Mouse (Mus musculus) heart, postnatal 10 days (tissue): ENCODE results near the gene Scn3b. TPM values are rescaled to one million over a fixed set of nuclear protein-coding genes. Genes with fewer than 3 reads are reported as not detected.

Experiments used
- DNase-seq, 2 experiments: peaks; one replicate each; pipeline ENCODE4 v3.0.0; 2021
- intact Hi-C: fragments of 180-260 bp; cut with DNase I; formaldehyde crosslinking; loops from one replicate; pipeline ENCODE4 v1.15.1; 2025
- total RNA-seq, 2 experiments: library from RNA; stranded (reverse); gene quantifications; 2 replicates each; pipeline ENCODE4 v1.2.3; 2021

The Scn3b gene
- total RNA-seq, 2 experiments from 2014 or later = 1.3 to 2.1 TPM

DNA sequence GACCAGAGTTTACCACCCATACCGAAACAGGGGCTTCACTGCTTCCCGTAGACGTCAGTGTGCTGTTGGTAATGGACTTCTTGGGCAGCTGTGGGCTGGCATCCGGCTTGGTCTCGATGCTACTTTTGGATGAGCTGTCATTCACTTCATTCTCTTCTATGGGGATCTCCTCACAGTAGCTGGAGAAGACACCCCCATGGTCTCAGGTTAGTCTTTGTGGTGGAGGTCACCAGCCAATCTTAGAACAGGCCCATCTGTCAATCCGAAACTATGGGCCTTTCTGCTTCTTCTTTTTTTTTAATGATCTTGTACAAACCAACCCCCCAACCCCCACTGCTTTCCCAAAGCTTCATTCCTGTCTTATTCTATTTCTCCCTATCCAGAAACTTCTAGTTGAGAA is 40.9 kb downstream of the Scn3b start:
- no peak for DNase-seq
- intact Hi-C loops = no loop called here

- intact Hi-C loops = no loop called here
- DNase-seq = no peak
Observed at GRCm38 (mm10) chr9:40311813-40312212, 42.8 kb downstream of the Scn3b start.

DNA sequence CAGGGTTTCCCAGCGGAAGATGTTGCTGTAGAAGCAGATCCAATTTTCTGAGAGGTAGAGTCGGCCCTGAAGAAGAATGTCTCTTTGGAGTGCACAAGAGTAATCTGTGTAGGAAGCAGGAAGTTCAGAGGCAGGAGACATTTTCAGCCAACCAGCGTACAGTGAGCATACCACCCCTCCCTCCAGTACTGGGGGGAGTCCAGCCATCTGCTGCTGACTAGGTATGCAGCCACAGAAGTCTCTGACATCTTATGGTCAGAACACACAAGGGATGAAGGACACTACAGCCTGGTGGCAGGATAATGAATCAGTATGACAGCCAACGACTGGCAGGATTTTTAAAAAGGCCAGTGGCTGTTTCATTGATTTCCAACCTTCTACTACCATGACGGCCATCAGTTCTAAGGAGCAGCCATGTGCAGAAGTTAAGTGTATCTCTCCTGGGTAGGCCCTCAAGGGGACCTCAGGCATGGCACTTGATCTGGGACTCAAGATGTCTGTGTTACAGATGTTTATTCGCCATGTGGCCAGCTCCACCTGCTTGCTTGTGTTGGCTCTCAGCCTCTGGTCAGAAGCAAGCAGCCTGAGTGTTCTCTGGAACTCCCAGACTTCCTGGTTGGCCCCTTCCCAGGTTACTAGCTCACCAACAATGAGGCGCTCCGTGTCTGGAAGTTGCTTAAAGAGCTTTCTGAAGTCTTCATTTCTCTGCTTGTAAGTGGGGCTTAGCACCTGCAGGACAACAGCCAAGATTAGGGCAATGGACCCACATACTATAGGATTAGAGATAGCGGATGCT is 48.0 kb downstream of the Scn3b start:
- intact Hi-C loops = no loop called here

GRCm38 (mm10) chr9:40317735-40318134 is 48.7 kb downstream of the Scn3b start:
- intact Hi-C loops = no loop called here
- DNase-seq = no peak

More for the DNA sequence above, 48.0 kb downstream of the Scn3b start:
- DNase-seq = peak; percentile 57 to 67

- DNase-seq = no peak
- intact Hi-C loops = no loop called here
Observed at GRCm38 (mm10) chr9:40318771-40319170, 49.8 kb downstream of the Scn3b start.

DNA sequence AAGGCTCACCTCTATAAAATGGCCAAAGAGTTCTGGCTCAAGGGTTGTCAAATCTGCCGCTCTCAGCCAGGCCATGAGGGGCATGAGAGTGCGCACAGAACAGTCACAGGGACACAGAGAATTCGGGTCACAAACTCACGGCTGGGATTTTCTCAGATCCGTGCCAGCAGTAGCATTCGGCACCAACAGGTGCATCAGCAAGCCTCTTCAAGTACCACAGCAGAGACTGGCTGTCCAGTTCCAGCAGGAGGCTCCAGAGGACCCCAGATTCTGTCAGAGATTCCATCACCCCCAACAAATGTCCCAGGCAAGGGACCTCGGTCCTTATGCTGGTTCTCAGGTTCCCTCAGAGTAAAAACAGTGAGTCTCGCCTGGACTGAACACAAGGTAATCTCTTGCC is 51.4 kb downstream of the Scn3b start:
- intact Hi-C loops = no loop called here
- no peak for DNase-seq

GRCm38 (mm10) chr9:40320879-40321667 is 52.1 kb downstream of the Scn3b start:
- peak; percentile 90 for DNase-seq
- intact Hi-C loops = no loop called here

DNA sequence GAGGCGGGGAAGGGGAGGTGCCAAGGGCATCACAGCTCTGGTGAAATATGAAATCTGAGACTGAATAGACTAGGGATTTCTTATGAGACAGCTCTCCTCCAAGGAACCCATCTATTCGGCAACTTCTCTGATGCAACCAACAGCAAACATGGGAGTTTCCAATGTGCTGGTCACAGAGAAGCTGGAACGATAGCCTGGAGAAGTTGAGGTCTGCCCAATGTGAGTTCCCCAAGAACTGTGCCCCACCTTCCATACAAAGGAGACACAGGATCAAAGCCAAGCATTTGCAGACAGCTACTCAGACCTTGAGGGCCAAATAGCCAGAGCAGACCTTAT is 52.6 kb downstream of the Scn3b start:
- no peak for DNase-seq
- intact Hi-C loops = no loop called here

GRCm38 (mm10) chr9:40322372-40322771 is 53.4 kb downstream of the Scn3b start:
- no peak for DNase-seq
- intact Hi-C loops = no loop called here

- no peak for DNase-seq
- intact Hi-C loops = no loop called here
Observed at GRCm38 (mm10) chr9:40323171-40323570, 54.2 kb downstream of the Scn3b start.

DNA sequence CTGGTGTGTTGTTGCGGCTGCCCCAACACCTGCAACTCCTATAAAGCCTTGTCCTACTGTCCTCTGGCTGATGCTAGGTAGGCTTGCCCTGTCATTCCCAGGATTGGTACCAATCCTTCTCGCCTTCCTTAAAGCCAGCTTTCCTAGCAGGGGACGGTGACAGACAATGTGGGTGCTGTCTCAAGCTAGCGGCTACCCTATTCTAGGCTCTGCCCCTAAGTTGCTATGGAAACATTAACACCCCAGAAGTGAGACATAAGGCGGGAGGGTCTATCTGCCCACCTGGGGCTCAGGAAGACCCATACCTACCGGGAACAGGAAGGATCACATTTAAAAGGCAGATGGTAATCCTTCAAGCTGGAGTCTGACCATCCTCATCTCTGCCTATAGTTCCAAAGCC is 54.8 kb downstream of the Scn3b start:
- intact Hi-C loops = no loop called here
- no peak for DNase-seq

GRCm38 (mm10) chr9:40324232-40324792 is 55.3 kb downstream of the Scn3b start:
- intact Hi-C loops = no loop called here
- no peak for DNase-seq

DNA sequence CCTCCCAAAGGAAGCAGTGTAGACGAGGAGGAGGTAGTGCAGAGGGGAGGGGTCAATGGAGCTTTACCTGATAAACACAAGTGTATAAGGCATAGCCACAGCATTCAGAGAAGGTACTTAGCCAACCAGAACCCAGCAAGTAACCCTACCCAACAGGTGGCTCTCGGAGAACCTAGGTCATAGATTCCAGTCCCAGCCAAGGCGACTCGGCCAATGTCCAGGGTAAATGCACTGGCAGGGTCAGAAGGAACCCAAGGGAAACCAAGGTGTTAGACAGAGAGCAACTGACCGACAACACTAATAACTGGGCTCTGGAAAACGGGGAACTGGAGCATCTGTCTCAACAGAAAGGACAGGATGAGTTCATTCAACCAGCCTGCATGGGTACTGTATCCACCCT is 55.8 kb downstream of the Scn3b start:
- intact Hi-C loops = no loop called here
- no peak for DNase-seq

- intact Hi-C loops = no loop called here
- no peak for DNase-seq
Observed at GRCm38 (mm10) chr9:40326260-40326915, 57.4 kb downstream of the Scn3b start.

- intact Hi-C loops = loop anchor here (1.0 to 5.0 kb wide), 3 partner anchors 102 to 147 kb away; no protein-coding TSS in a partner anchor
- peak; percentile 94 to 96 for DNase-seq
Observed at GRCm38 (mm10) chr9:40330609-40331382, 61.8 kb downstream of the Scn3b start.

DNA sequence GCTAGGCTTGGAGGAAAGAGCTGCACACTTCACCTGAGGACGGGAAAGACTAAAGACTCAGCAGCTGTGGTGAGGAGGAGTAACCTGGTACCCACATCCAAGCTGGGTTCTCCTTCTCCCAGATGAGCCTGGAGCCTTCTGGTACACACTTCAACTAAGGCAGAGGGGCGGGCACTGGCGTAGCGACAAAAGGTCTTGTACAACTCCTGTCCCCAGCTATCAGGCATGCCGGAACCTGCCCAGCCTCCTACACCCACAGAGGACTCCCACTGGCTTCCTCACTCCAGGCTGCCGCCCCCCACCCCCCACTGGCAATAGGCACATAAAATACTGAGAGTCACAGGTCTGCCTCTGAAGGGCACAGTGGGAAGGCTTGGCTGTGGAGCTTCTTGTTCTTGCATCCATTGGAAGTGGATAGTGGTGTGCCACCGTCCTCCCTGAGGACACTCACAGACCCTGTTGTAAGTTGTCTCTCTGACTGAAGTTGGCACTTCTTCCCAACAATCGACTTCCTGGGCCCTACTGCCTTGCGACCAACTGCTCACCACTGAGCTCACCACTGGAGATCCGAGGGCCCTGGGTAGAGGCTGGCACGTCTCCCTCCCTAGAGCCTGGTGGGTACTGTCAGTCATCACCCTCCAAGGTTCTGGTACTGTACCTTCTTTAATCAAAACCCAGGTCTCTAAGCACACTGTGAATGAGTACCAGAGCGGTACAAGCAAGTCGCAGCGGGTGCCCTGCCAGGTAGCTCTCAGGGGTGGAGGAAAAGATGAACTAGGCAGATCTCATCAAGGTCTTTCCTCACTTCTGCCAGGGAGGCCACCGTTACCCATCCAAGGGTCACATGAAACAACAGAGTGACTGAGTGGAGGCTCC is 62.6 kb downstream of the Scn3b start:
- no peak for DNase-seq
- intact Hi-C loops = loop anchor here (5.0 kb wide), 1 partner anchor 146 kb away; no protein-coding TSS in a partner anchor

DNA sequence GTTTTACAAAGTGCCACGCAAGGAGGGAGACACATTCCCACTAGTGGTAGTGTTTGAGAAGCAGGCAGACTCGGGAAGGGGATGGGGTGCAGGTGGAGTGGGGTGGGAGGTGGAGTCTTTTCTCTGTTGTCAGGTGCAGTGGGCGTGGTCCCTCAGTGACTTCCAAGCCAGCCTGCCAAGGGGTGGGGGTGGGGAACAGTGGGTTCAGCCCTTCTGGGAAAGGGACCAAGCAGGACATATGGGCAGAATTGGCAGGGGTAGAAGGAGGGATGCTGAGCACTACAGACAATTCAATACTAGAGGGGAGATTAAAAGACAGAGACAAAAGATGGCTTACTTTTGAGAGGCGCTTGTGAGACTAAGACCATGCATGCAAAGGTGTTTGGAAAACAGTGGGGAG is 63.3 kb downstream of the Scn3b start:
- intact Hi-C loops = loop anchor here (5.0 kb wide), 1 partner anchor 145 kb away; no protein-coding TSS in a partner anchor
- no peak for DNase-seq

DNA sequence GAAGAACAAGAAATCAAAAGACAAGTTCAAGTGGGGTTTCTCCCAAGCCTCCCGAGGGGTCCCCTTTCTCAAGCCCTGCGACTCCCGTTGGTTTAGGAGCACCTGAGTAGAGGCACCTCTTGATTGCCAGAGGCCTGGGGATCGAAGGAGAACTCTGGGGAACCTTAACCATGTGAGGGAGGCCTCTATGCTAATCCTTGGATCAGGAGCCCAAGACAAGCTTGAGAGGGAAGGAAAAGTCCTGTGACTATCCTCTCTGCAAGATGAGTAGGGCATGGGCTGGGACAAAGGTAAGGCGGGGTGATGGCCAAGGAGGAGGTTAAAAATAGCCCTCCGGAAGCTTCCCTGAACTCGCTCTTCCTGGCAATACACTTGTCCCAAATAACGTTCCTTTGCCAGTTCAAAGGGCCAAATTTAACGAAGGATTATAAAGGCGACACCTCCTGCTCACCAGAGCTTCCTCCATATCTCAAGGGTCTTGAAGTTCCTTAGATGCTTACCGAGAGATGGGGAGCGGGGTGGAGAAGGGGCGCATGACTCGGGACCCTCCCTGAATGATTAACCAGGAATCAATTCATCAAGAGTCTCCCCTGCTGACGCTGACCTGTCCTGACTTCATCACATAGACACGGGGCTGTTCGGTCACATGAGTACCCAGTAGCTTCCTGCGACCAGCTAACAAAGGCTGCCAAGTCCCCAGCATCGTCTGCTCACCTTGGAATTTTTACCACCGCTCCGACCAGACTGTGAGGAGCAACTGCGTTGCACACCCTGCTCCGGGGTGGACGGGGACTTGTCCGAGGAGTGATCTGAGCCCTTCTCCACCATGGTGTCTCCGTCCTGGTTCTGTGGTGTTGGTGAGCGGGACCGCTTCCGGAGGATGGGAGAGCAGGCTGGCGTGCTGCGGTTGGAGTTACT is 64.0 kb downstream of the Scn3b start:
- DNase-seq = no peak
- intact Hi-C loops = loop anchor here (5.0 kb wide), 1 partner anchor 144 kb away; no protein-coding TSS in a partner anchor
